Mouse (Mus musculus) stomach, embryonic 14.5 days (tissue): ENCODE data around the gene Slc4a10. TPM values are rescaled to one million over a fixed set of nuclear protein-coding genes. Genes with fewer than 3 reads are reported as not detected.

Experiments used
- ATAC-seq: fragments of 200-750 bp; cut with Nextera tagmentation; 2 replicates; pipeline ENCODE4 v1.8.0; 2017; ENCODE audit warnings: low read depth, moderate TSS enrichment; ENCODE audit not compliant: insufficient number of reproducible peaks, insufficient read depth, low FRiP score
- H3K27ac ChIP-seq: fragments of 300-500 bp; sonication (generic); 2 replicates; pipeline ENCODE4 v1.5.1; 2014; ENCODE audit warnings: mild to moderate bottlenecking, low read length, moderate library complexity, mixed read lengths
- H3K27me3 ChIP-seq: fragments of 300-500 bp; sonication (generic); 2 replicates; pipeline ENCODE4 v1.6.1; 2014; ENCODE audit warnings: low read length, control low read depth, mixed read lengths; ENCODE audit not compliant: control insufficient read depth, insufficient read depth
- H3K36me3 ChIP-seq: fragments of 300-500 bp; sonication (generic); 2 replicates; pipeline ENCODE4 v1.6.1; 2014; ENCODE audit warnings: mild to moderate bottlenecking, control low read depth, low read length, moderate library complexity, mixed read lengths; ENCODE audit not compliant: control insufficient read depth, insufficient read depth
- H3K4me1 ChIP-seq: fragments of 300-500 bp; sonication (generic); 2 replicates; pipeline ENCODE4 v1.6.1; 2014; ENCODE audit warnings: low read length, control low read depth, mixed read lengths; ENCODE audit not compliant: control insufficient read depth, insufficient read depth
- H3K4me2 ChIP-seq: fragments of 300-500 bp; sonication (generic); replicated peaks from 2 replicates; pipeline ENCODE4 v1.6.1; 2014; ENCODE audit warnings: low read depth, low read length, control low read depth
- H3K4me3 ChIP-seq: fragments of 300-500 bp; sonication (generic); 2 replicates; pipeline ENCODE4 v1.5.1; 2014; ENCODE audit warnings: low read depth, low read length, control low read depth
- H3K9ac ChIP-seq: fragments of 300-500 bp; sonication (generic); replicated peaks from 2 replicates; pipeline ENCODE4 v1.6.1; 2014; ENCODE audit warnings: low read depth, mild to moderate bottlenecking, control low read depth, low read length, moderate library complexity, mixed read lengths
- H3K9me3 ChIP-seq: fragments of 300-500 bp; sonication (generic); 2 replicates; pipeline ENCODE4 v1.6.1; 2016; ENCODE audit warnings: low read depth, low read length, control low read depth; ENCODE audit not compliant: control insufficient read depth
- WGBS: fragments of 180-500 bp; shearing (Covaris S2); extraction: QIAGEN DNeasy Blood & Tissue Kit; methylation state at CpG from one replicate; pipeline ENCODE4 v1.1.7; 2014; 5-methylcytosine and 5-hydroxymethylcytosine counted together
- polyA plus RNA-seq: library from polyadenylated mRNA; unstranded; fragments of >200 nt; fragmentation: Nextera tagmentation; extraction: Ambion mirVana; gene quantifications from 2 replicates; pipeline ENCODE4 v1.2.1, GENCODE M21; 2014

The Slc4a10 gene
- polyA plus RNA-seq, 1 experiment from 2014 or later: 0.67 TPM

DNA sequence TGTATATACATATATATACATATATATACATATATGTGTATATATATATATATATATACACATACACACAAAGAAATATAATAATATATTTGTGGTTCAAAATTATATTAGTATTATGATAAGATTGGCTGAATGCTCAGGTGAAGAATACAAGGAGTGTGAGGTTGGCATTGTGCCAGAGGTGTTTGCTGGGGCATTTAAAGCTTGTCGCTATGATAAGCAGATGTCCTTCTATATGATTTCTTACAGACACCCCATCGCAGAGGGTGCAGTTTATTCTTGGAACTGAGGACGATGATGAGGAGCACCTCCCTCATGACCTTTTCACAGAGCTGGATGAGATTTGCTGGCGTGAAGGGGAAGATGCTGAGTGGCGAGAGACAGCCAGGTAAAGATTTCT, 164.8 kb downstream of the Slc4a10 start:
- ATAC-seq: no peak
- WGBS: 77% methylated on average over 5 of the region's 5 CpGs

DNA sequence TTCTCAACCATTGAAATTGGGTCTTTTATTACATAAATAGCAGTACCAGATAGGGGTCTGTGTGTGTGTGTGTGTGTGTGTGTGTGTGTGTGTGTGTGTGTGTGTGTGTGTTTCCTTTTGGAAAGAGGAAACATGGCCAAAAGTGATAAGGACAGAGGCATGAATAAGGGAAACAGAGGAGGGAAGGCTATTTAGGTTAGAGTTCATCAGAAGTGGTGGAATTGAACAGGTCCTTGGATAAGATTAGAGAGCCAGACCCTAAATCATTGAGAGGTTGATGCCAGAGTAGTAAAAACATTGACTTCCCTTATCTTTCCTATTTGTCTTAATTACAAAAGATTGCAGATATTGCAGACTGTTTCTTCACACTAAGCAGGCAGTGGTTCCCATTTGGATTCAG, 181.3 kb downstream of the Slc4a10 start:
- Histone ChIP-seq H3K36me3 (no peaks in the 10 kb centered on the region), H3K4me1 (no peaks in the 10 kb centered on the region), H3K27me3 (no peaks in the 10 kb centered on the region), H3K9me3 (no peaks in the 10 kb centered on the region), H3K4me2 (no peak overlapping the region), H3K9ac (no peak overlapping the region), H3K27ac (no peak overlapping the region), H3K4me3 (no peak overlapping the region)
- ATAC-seq: no peak

More for the DNA sequence above, 164.8 kb downstream of the Slc4a10 start:
- Histone ChIP-seq H3K9me3 (no peaks in the 10 kb centered on the region), H3K9ac (no peak overlapping the region), H3K4me2 (no peak overlapping the region), H3K36me3 (no peaks in the 10 kb centered on the region), H3K4me1 (no peaks in the 10 kb centered on the region), H3K27ac (no peak overlapping the region), H3K27me3 (no peaks in the 10 kb centered on the region), H3K4me3 (no peak overlapping the region)

DNA sequence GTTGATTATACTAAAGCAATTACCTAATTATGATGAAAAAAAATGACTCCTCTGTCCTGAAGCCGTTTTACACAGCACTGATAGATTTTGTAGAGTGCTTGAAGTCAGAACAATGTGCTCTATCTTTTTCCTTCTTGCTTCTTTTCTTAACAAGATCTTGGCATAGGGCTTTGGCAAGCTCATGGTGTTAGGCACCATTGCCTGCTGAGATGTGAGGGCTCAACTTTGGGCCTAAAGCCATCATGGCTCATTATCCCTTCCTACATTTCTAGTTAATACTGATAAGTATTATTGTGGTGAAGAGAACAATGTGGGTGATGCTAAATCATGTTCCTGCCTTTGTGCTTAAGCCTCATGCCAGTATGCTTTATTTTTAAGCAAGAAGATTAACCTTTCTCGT, 185.0 kb downstream of the Slc4a10 start:
- Histone ChIP-seq H3K27ac (no peak overlapping the region), H3K27me3 (no peaks in the 10 kb centered on the region), H3K4me3 (no peak overlapping the region), H3K4me2 (no peak overlapping the region), H3K9ac (no peak overlapping the region), H3K36me3 (no peaks in the 10 kb centered on the region), H3K9me3 (no peaks in the 10 kb centered on the region), H3K4me1 (no peaks in the 10 kb centered on the region)
- no peak for ATAC-seq
- 57% methylated on average over 2 of the region's 2 CpGs for WGBS

DNA sequence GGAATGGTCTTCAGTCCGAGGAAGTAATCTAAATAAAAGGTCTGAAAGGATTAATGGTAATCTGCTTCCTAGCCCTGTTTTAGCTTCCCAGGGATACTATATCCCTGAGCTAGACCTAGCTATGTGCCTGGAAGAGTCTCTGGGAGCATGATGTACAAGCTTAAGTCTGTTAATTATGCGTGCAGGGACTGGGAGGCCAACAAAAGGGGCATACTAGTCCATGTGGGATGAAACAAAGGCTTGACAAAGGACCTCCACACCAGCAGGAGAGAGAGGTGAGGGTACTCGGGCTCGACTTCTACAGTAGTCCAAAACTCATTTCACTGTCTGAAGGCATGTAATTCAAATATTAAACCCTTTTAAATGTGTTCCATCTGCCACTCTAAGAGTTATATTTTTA, 197.9 kb downstream of the Slc4a10 start:
- no peaks in the 10 kb centered on the region for H3K27me3 ChIP-seq
- no peak overlapping the region for H3K9ac ChIP-seq
- WGBS: 52% methylated on average over 4 of the region's 4 CpGs
- ATAC-seq: no peak
- no peak overlapping the region for H3K4me2 ChIP-seq
- H3K9me3 ChIP-seq: no peaks in the 10 kb centered on the region
- no peaks in the 10 kb centered on the region for H3K36me3 ChIP-seq
- H3K4me3 ChIP-seq: no peak overlapping the region
- H3K4me1 ChIP-seq: no peaks in the 10 kb centered on the region
- H3K27ac ChIP-seq: no peak overlapping the region

DNA sequence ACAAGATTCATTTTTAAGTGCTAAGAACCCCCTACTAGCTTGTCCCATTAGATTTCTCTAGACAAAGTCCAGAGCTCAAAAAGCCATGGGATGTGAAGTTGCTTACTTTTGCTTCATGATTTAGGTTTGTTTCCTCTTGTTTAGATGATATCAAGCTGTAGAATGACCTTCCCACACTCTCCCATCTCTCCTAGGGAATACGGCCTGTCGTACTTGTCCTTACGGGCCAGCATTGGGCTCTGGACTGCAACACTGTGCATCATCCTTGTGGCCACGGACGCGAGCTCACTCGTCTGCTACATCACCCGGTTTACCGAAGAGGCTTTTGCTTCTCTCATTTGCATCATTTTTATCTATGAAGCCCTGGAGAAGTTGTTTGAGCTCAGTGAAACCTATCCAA, 222.2 kb downstream of the Slc4a10 start:
- H3K36me3 ChIP-seq: no peaks in the 10 kb centered on the region
- no peaks in the 10 kb centered on the region for H3K4me1 ChIP-seq
- H3K4me2 ChIP-seq: no peak overlapping the region
- no peak for ATAC-seq
- 82% methylated on average over 9 of the region's 9 CpGs for WGBS
- no peaks in the 10 kb centered on the region for H3K9me3 ChIP-seq
- H3K27ac ChIP-seq: no peak overlapping the region
- H3K27me3 ChIP-seq: no peaks in the 10 kb centered on the region
- no peak overlapping the region for H3K9ac ChIP-seq
- no peak overlapping the region for H3K4me3 ChIP-seq

DNA sequence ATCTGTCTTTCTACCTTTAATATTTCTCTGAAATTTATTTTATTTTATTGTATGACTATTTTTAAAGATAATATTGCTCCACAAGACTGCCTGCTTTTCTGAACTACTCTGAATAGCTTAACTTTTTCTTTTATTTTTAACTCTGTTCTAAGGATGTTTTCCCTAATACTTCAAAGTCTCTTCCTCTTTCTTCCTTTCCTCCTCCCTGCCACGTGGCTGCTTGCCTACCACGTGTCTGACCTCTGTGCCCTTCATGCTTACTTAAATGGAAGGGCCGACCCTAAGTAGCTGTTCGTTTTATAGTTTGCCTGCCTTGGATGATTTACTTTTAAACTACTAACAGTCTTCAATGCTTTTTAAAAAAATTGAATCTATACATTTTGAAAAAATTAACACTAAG, 225.6 kb downstream of the Slc4a10 start:
- H3K27ac ChIP-seq: no peak overlapping the region
- H3K36me3 ChIP-seq: no peaks in the 10 kb centered on the region
- H3K9ac ChIP-seq: no peak overlapping the region
- no peaks in the 10 kb centered on the region for H3K4me1 ChIP-seq
- 34% methylated on average over 4 of the region's 4 CpGs for WGBS
- H3K4me2 ChIP-seq: no peak overlapping the region
- no peak overlapping the region for H3K4me3 ChIP-seq
- H3K9me3 ChIP-seq: no peaks in the 10 kb centered on the region
- ATAC-seq: no peak
- no peaks in the 10 kb centered on the region for H3K27me3 ChIP-seq

DNA sequence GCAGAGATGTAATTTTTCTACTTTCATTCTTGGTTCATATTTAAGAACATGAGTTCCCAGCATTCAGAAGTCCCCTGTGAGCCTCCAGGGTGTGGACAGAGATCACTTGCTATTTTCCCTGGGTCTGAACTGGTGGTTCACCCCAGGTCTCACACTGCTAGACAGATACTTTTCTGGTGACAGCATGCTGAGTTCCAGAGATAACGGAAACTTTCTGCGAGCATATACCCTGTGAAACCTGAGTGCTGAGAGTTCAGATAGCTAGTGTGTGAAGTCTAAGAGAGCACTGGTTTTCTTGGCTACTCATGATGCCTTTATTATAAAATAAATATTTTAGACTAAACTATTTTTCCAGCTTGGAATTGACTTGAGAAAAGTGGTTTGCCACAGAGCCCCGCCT, 232.5 kb downstream of the Slc4a10 start:
- H3K9ac ChIP-seq: no peak overlapping the region
- 61% methylated on average over 3 of the region's 3 CpGs for WGBS
- H3K36me3 ChIP-seq: no peaks in the 10 kb centered on the region
- no peak overlapping the region for H3K27ac ChIP-seq
- no peak for ATAC-seq
- no peaks in the 10 kb centered on the region for H3K27me3 ChIP-seq
- no peak overlapping the region for H3K4me3 ChIP-seq
- H3K4me2 ChIP-seq: no peak overlapping the region
- H3K4me1 ChIP-seq: no peaks in the 10 kb centered on the region
- H3K9me3 ChIP-seq: no peaks in the 10 kb centered on the region

DNA sequence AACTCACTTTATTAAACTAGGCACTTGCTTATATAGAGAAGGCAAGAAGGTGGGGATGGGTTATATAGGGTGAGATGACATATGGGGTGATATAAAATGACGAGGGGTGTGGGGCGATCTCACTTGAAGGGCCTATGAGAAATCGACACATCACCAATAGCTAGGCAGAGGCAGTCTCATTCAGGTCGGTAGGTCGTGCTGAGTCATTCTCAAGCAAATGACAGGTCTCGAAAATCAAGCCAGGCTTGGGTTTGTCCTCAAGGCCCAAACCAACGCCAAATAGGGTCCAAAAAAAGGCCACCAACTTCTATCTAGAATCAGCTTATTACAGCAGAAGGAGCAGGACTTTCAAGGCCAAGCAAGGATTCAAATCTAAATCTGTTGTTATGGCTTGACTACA, 233.5 kb downstream of the Slc4a10 start:
- ATAC-seq: no peak
- H3K4me2 ChIP-seq: no peak overlapping the region
- H3K9ac ChIP-seq: no peak overlapping the region
- no peaks in the 10 kb centered on the region for H3K9me3 ChIP-seq
- no peaks in the 10 kb centered on the region for H3K27me3 ChIP-seq
- WGBS: 82% methylated on average over 7 of the region's 7 CpGs
- H3K4me3 ChIP-seq: no peak overlapping the region
- no peaks in the 10 kb centered on the region for H3K36me3 ChIP-seq
- no peak overlapping the region for H3K27ac ChIP-seq
- no peaks in the 10 kb centered on the region for H3K4me1 ChIP-seq

DNA sequence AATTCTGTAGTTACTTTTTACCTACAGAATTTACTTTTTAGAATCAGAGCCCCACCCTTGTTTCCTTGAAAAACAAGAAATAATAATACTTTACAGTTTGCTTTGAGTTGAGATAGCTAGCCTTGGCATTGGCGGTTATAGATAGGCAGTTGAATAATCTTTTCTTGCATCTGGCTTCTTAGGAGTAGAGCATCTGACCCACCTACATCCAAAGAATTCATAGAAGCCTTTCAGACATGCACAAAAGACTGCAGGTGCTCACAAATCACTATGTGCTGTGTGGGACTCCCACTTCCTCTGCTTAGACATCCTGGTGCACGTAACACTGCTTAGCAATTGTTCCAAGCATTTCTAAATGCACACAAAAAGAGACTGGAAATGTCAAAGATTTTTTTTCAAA, 238.8 kb downstream of the Slc4a10 start:
- no peaks in the 10 kb centered on the region for H3K36me3 ChIP-seq
- H3K4me3 ChIP-seq: no peak overlapping the region
- 83% methylated on average over 2 of the region's 2 CpGs for WGBS
- no peak for ATAC-seq
- H3K4me1 ChIP-seq: no peaks in the 10 kb centered on the region
- no peaks in the 10 kb centered on the region for H3K9me3 ChIP-seq
- no peak overlapping the region for H3K9ac ChIP-seq
- no peaks in the 10 kb centered on the region for H3K27me3 ChIP-seq
- no peak overlapping the region for H3K27ac ChIP-seq
- no peak overlapping the region for H3K4me2 ChIP-seq
